Mouse (Mus musculus) inflammation-experienced regulatory T-cells, adult 6 months (primary cell): ENCODE results near the gene Lcn2. TPM values are rescaled to one million over a fixed set of nuclear protein-coding genes. Genes with fewer than 3 reads are reported as not detected.
A peak's percentile ranks its signal among the peaks of the same experiment; 100 is the strongest.
"Not testable (repeated sequence)": the region's sequence is repeated elsewhere in the genome, so short reads cannot be mapped to it uniquely, and the experiment has no call there.

ENCODE experiments used
- ATAC-seq: one replicate; pipeline ENCODE4 v1.8.0; 2017
- polyA plus RNA-seq, 3 experiments: library from polyadenylated mRNA; unstranded; fragments of 100-300 nt; shearing (Covaris generic); gene quantifications; one replicate each; pipeline ENCODE4 v1.2.1; 2017

Gene Lcn2
- polyA plus RNA-seq, 3 experiments from 2014 or later = 0.93 TPM; not detected in 2

GRCm38 (mm10) chr2:32363376-32364106 is 24.5 kb downstream of the Lcn2 start:
- peak; percentile 26 for ATAC-seq

- peak; percentile 79 for ATAC-seq
Measured at GRCm38 (mm10) chr2:32362817-32363340, 25.2 kb downstream of the Lcn2 start.

GRCm38 (mm10) chr2:32362274-32362673 is 25.8 kb downstream of the Lcn2 start:
- ATAC-seq = not testable (repeated sequence)

DNA sequence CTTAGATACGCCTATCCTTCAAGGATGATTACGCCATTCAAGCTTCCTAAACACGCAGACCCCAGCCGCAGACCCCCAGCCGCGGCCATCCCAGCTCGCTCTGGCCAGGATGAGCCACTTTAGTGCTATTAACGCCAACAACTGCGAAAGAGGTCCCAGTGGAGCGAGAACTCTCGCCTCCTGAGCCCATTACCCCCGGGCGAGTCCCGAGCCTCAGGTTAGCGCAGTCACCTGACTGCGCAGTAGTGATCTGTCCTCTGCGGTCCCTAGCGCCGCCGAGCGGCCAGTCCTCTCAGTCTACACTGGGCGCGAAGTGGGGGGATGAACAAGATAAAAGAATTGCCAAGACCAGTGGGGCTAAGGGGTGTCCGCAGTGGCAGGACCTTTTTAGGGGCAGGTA is 26.6 kb downstream of the Lcn2 start:
- peak; percentile 31 for ATAC-seq

DNA sequence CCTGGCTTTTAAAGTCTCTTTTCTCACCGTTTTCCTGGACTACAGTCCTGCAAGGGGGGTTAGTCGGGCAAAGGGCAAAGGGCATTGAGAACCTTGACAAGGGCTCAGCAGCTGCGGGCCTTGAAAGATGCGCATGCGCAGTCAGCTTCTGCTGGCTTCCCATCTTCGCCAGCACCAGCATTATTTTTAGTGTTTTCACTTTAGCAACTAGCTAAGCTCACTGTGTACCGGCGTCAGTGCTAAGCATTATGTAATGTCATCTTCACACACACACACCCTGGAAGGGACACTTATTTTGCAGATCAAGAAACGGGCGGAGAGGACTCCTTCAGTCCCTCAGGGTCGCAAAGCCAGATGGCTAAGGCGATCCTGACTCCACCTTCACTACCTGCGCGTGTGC is 27.3 kb downstream of the Lcn2 start:
- ATAC-seq = no peak

GRCm38 (mm10) chr2:32358381-32358780 is 29.7 kb downstream of the Lcn2 start:
- no peak for ATAC-seq

DNA sequence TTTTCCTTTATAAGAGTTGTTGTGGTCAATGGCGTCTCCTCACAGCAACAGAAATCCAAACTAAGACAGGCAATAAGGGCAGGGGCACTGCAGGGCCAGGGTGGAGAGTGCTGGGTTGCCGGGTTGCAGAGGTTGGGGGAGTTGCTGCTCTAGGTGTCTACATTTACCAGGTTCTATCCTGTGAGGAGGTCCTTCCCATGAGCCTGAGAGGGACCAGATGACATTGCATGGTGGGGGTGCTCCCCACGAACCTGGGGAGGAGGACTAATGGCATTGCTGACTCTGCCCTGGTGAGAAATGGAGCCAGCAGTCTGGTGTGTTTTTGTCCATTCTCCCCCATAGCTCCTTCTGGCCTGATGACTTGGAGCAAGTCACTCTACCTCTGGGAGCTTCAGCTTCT is 30.3 kb downstream of the Lcn2 start:
- ATAC-seq = no peak

DNA sequence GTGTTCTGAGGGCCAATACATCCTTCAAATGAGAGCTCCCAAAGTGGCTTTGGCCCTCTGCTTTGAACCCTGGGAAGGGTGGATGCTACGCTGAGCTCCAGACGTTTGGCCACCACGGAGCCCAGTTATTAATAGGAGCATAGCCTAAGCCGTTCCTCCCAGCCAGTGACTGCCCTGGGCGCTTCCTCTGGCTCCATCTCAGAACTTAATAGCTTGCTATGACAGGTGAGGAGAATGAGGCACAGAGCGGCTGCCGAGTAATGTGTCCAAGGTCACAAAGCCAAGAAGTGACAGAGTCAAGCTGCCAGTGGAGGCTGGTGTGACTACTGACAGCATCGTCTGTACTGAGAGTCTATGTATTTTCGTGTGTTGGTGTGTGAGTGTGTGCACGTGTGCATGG is 31.8 kb downstream of the Lcn2 start:
- no peak for ATAC-seq

- no peak for ATAC-seq
Measured at GRCm38 (mm10) chr2:32354336-32354895, 33.6 kb downstream of the Lcn2 start.

DNA sequence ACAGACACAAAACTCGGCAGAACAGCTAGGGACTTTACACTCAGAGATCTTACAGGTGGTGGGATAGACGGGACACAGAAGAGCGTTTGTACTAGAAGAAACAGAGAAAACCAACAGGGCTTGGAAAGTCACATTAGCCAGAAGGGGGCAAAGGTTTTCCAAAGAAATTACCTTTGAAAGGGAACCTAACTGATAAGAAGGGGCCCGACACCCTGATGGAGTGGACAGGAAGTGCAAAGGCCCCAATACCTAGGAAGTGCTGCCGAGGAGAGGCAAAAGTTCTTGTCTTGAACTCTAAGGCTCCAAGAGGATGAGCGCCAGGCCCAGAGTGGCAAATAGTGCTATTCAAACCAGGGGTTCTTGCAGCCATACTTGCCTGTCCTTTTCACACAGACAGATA is 34.2 kb downstream of the Lcn2 start:
- ATAC-seq = no peak

GRCm38 (mm10) chr2:32353007-32353542 is 35.0 kb downstream of the Lcn2 start, which contains the start of gene Dnm1:
TSS of gene Dnm1 (minus strand) at chr2:32353338.
- peak; percentile 76 for ATAC-seq

- peak; percentile 17 for ATAC-seq
Measured at GRCm38 (mm10) chr2:32352151-32353006, 35.7 kb downstream of the Lcn2 start, which contains the start of gene Ciz1. TSS of gene Ciz1 (plus strand) at chr2:32352327.

DNA sequence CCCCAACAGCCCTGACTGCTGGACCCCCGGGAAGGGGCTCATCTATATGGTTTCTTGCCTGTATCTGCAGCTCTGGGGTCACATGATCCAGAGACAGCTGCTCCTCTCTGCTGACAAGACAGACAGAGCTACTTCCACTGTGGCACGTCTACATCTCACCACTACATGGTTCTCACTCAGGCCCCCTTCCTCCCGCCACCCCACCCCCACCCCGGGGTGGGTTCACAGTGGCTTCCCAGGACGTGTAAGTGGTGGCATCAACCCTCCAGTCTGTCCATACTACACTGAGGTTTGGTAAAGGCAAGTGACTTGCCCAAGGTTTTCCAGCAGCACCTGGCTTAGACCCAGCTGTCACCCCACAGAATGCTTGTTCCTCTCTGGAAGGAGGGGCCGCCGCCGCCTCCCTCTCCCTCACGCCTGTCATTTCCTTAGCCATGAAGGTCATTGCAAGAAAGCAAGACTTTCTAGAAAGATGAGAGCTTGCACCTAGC is 36.5 kb downstream of the Lcn2 start:
- ATAC-seq = no peak

- no peak for ATAC-seq
Measured at GRCm38 (mm10) chr2:32350471-32351051, 37.5 kb downstream of the Lcn2 start.

GRCm38 (mm10) chr2:32349625-32350255 is 38.3 kb downstream of the Lcn2 start:
- ATAC-seq = no peak

DNA sequence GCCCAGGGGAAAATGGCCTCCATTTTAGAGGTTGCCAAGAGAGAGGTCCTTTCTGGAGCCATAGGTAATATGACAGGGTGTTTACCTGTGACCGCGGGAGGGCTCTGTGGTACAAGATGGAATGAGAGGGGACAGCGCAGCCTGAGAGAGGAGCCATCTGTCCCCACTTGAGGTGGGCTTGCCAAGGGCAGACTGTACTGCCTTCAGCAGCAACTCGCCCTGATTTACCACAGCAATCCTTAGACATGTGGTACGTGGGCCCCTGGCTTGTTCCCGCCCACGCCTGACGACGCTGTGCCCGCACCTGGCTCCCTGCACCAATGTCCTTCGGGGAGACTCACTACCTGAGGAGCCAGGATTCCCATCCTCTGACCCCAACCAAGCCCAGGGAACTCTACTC is 39.7 kb downstream of the Lcn2 start:
- no peak for ATAC-seq

- ATAC-seq = no peak
Measured at GRCm38 (mm10) chr2:32347019-32347418, 41.0 kb downstream of the Lcn2 start.

DNA sequence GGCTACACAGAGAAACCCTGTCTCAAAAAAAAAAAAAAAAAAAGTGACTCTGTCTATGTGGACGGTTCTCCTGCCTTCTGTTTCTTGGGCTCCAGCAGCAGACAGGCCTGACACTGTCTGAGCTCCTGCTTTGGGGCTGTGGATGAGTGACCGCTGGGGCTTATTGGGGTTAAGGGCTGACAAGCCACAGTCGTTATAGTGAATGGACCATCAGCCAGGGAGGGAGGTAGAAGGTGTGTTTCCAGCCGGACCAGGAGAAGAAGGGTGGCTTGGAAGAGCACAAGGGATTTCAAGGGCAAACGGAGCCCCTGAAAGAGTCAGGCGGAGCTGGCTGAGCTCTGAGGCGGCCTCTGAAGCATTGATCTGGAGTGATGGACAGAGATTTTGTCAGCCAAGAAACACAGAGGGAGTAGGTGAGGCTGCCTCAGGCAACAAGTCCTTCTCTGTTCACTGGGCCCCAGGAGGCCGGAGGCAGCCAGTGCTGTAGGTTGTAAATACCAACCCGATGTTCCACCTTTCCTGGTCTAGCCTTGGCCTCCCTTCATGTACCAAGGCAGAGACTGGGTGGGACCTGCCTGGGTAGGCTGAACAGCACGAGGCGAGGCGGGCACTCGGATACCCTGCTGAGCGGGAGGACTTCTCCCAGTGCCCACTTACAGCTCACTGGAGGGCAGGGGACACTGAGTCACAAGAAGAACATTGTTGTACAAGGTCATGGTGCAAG is 43.3 kb downstream of the Lcn2 start:
- no peak for ATAC-seq

DNA sequence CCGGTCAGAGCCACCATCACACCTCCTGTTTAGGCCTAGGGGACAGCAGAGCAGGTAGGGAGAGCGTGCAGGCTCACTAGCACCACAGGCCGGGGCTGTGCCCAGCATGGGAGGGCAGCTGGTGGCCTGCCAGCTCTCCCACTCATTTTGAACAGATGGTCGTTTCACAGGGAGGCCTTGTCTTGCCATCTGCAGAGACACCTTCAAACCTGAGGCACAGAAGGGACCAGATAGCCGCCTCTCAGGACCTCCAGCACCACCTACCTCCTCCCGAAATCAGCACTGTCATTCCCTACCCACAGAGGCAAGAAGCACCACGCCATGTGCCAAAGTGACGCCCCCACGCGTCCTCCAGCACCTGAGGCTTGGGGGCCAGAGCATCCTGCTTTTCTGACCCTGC is 44.0 kb downstream of the Lcn2 start:
- ATAC-seq = no peak

DNA sequence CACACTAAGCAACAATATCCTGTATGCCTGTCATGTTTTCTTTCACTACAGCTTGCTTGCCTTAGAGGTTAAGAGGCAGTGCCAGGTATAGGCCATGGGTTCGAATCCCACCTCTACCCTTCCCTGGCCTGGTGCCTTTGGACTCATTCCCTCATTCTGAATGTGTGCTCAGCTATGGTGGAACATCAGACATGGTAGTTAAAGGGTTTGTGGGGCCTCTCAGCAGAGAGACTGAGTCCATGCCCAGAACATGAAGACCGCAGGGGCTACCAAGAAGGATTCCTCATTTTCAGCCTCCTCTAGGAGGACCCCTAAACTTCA is 44.7 kb downstream of the Lcn2 start:
- ATAC-seq = no peak
